10 mouse cellular contexts compared by ENCODE assay signal in genomic region chr8:57793455-57793854, GRCm38 (mm10).
DNase-seq lines count a peak whose midpoint lies in the region; ATAC-seq and TF ChIP-seq lines count a peak whose summit lies in the region.
"Had no signal": no experiment of that assay in that cellular context is flagged by ENCODE, and none has a peak within 500 bp of the region (broad histone marks: within the 10 kb centered on the region; RNA-seq: fewer than 3 reads in every experiment).

No protein-coding gene starts in this region.

- no peak for TF ChIP-seq POLR2A in thymus, adult 2 months (IDR thresholded peaks at IDR 0.05; ENCODE audit: control insufficient read depth, extremely low read depth, insufficient read depth, low read length, poor library complexity)

- no peaks in the 10 kb centered on the region for H3K36me3 ChIP-seq in forebrain, embryonic 11.5 days (ENCODE audit: control insufficient read depth, insufficient read depth, low read length)
- H3K36me3 ChIP-seq in forebrain, embryonic 15.5 days = no peaks in the 10 kb centered on the region
- H3K36me3 ChIP-seq in thymus, adult 2 months (ENCODE audit: control insufficient read depth, insufficient read depth, low read length) = no peaks in the 10 kb centered on the region
- no peaks in the 10 kb centered on the region for H3K36me3 ChIP-seq in midbrain, embryonic 14.5 days (ENCODE audit: control insufficient read depth, insufficient read depth, low read length)
- H3K36me3 ChIP-seq in liver, embryonic 12.5 days = no peaks in the 10 kb centered on the region
- H3K36me3 ChIP-seq in heart, embryonic 11.5 days (ENCODE audit: control insufficient read depth, insufficient read depth, low read length) = no peaks in the 10 kb centered on the region

- no peak overlapping the region for H3K9ac ChIP-seq in forebrain, embryonic 11.5 days (ENCODE audit: low read length)
- no peak overlapping the region for H3K9ac ChIP-seq in forebrain, embryonic 15.5 days (replicated peaks)
- H3K9ac ChIP-seq in midbrain, embryonic 14.5 days (replicated peaks; ENCODE audit: low read length) = no peak overlapping the region
- no peak overlapping the region for H3K9ac ChIP-seq in liver, embryonic 12.5 days
- no peak overlapping the region for H3K9ac ChIP-seq in heart, embryonic 11.5 days (ENCODE audit: low read depth, low read length)

- 14% methylated on average over 3 of the region's 4 CpGs for WGBS in forebrain, embryonic 11.5 days
- 10% methylated on average over 4 of the region's 4 CpGs for WGBS in forebrain, embryonic 15.5 days
- 63% methylated on average over 4 of the region's 4 CpGs for WGBS in thymus, adult 2 months
- 13% methylated on average over 4 of the region's 4 CpGs for WGBS in midbrain, embryonic 14.5 days
- 44% methylated on average over 4 of the region's 4 CpGs for WGBS in liver, embryonic 12.5 days (ENCODE audit: insufficient replicate concordance)
- WGBS in heart, embryonic 11.5 days (ENCODE audit: insufficient replicate concordance) = 34% methylated on average over 4 of the region's 4 CpGs

- peak; percentile 58 for DNase-seq in forebrain, embryonic 11.5 days (ENCODE audit: low spot score)
- DNase-seq in thymus, adult 2 months = peak; percentile 43
- DNase-seq in thymus, adult 18-20 months = no peak
- DNase-seq in midbrain, embryonic 14.5 days = peak; percentile 54
- DNase-seq in left cerebral cortex, adult 2 months (ENCODE audit: extremely low spot score in 1 of 2, low spot score in 2 of 2) = no peak
- DNase-seq: kidney, adult 2 months had no signal

- no peak overlapping the region for H3K27ac ChIP-seq in forebrain, embryonic 11.5 days (ENCODE audit: low read depth, low read length)
- no peak overlapping the region for H3K27ac ChIP-seq in forebrain, embryonic 15.5 days (replicated peaks)
- no peak overlapping the region for H3K27ac ChIP-seq in thymus, adult 2 months (ENCODE audit: control insufficient read depth, insufficient read depth, low read length)
- H3K27ac ChIP-seq in midbrain, embryonic 14.5 days (replicated peaks; ENCODE audit: low read depth, low read length) = no peak overlapping the region
- H3K27ac ChIP-seq in left cerebral cortex, adult 2 months = no peak overlapping the region
- no peak overlapping the region for H3K27ac ChIP-seq in liver, embryonic 12.5 days
- H3K27ac ChIP-seq in heart, embryonic 11.5 days (ENCODE audit: low read depth, low read length) = no peak overlapping the region

- no peaks in the 10 kb centered on the region for H3K9me3 ChIP-seq in forebrain, embryonic 11.5 days (ENCODE audit: control insufficient read depth, low read length)
- no peaks in the 10 kb centered on the region for H3K9me3 ChIP-seq in forebrain, embryonic 15.5 days
- no peaks in the 10 kb centered on the region for H3K9me3 ChIP-seq in midbrain, embryonic 14.5 days (ENCODE audit: control insufficient read depth, low read length)
- no peaks in the 10 kb centered on the region for H3K9me3 ChIP-seq in liver, embryonic 12.5 days (replicated peaks)
- H3K9me3 ChIP-seq in heart, embryonic 11.5 days (replicated peaks; ENCODE audit: control insufficient read depth, low read length) = no peaks in the 10 kb centered on the region

- TF ChIP-seq CTCF in thymus, adult 2 months (IDR thresholded peaks at IDR 0.05; ENCODE audit: borderline replicate concordance, control insufficient read depth, extremely low read depth, insufficient read depth, low read length, poor library complexity) = no peak
- no peak; the same call in 1 of the 2 replicates for TF ChIP-seq CTCF in left cerebral cortex, adult 2 months (IDR thresholded peaks at IDR 0.05)

- no peaks in the 10 kb centered on the region for H3K4me1 ChIP-seq in forebrain, embryonic 11.5 days (replicated peaks; ENCODE audit: control insufficient read depth, insufficient read depth, low read length)
- no peaks in the 10 kb centered on the region for H3K4me1 ChIP-seq in forebrain, embryonic 15.5 days
- no peaks in the 10 kb centered on the region for H3K4me1 ChIP-seq in thymus, adult 2 months (replicated peaks; ENCODE audit: control insufficient read depth, insufficient read depth, low read length)
- no peaks in the 10 kb centered on the region for H3K4me1 ChIP-seq in midbrain, embryonic 14.5 days (ENCODE audit: control insufficient read depth, insufficient read depth, low read length)
- no peaks in the 10 kb centered on the region for H3K4me1 ChIP-seq in liver, embryonic 12.5 days
- H3K4me1 ChIP-seq in heart, embryonic 11.5 days (ENCODE audit: control insufficient read depth, insufficient read depth, low read length) = peaks cover 3% of the 10 kb centered on the region; the same call in 1 of the 2 replicates

- ATAC-seq in forebrain, embryonic 11.5 days (replicated peaks; ENCODE audit: low FRiP score) = peak; percentile 43; the same call in 1 of the 2 replicates
- ATAC-seq in forebrain, embryonic 15.5 days (replicated peaks) = no peak
- ATAC-seq in midbrain, embryonic 14.5 days (ENCODE audit: low FRiP score, low TSS enrichment) = no peak
- ATAC-seq in liver, embryonic 12.5 days = no peak
- ATAC-seq in heart, embryonic 11.5 days (replicated peaks; ENCODE audit: insufficient number of reproducible peaks, low FRiP score, low TSS enrichment) = no peak

- H3K4me2 ChIP-seq in forebrain, embryonic 11.5 days (ENCODE audit: low read depth, low read length, severe bottlenecking) = no peak overlapping the region
- H3K4me2 ChIP-seq in forebrain, embryonic 15.5 days (replicated peaks) = no peak overlapping the region
- H3K4me2 ChIP-seq in midbrain, embryonic 14.5 days (ENCODE audit: low read length) = no peak overlapping the region
- H3K4me2 ChIP-seq in liver, embryonic 12.5 days = no peak overlapping the region
- no peak overlapping the region for H3K4me2 ChIP-seq in heart, embryonic 11.5 days

- intact Hi-C loops in left cerebral cortex, adult 2 months (cut with DNase I) = loop anchor here (5.0 kb wide), 1 partner anchor 141 kb away; the partner anchor contains the start of gene Galnt7

- no peak overlapping the region for H3K4me3 ChIP-seq in forebrain, embryonic 11.5 days (ENCODE audit: low read depth, low read length)
- H3K4me3 ChIP-seq in forebrain, embryonic 15.5 days = no peak overlapping the region
- no peak overlapping the region for H3K4me3 ChIP-seq in thymus, adult 2 months (ENCODE audit: control insufficient read depth, insufficient read depth, low read length)
- H3K4me3 ChIP-seq in midbrain, embryonic 14.5 days (replicated peaks; ENCODE audit: low read depth, low read length) = no peak overlapping the region
- H3K4me3 ChIP-seq in left cerebral cortex, adult 2 months = no peak overlapping the region
- no peak overlapping the region for H3K4me3 ChIP-seq in liver, embryonic 12.5 days
- no peak overlapping the region for H3K4me3 ChIP-seq in heart, embryonic 11.5 days (ENCODE audit: low read depth, low read length)
- H3K4me3 ChIP-seq: erythroblast, embryonic 14.5 days had no signal

- no peaks in the 10 kb centered on the region for H3K27me3 ChIP-seq in forebrain, embryonic 11.5 days (ENCODE audit: control insufficient read depth, insufficient read depth, low read length)
- H3K27me3 ChIP-seq in forebrain, embryonic 15.5 days = no peaks in the 10 kb centered on the region
- H3K27me3 ChIP-seq in thymus, adult 2 months (ENCODE audit: control insufficient read depth, insufficient read depth, low read length) = no peaks in the 10 kb centered on the region
- no peaks in the 10 kb centered on the region for H3K27me3 ChIP-seq in midbrain, embryonic 14.5 days (ENCODE audit: control insufficient read depth, insufficient read depth, low read length)
- H3K27me3 ChIP-seq in liver, embryonic 12.5 days (replicated peaks) = no peaks in the 10 kb centered on the region
- H3K27me3 ChIP-seq in heart, embryonic 11.5 days (ENCODE audit: control insufficient read depth, insufficient read depth, low read length) = no peaks in the 10 kb centered on the region

Comparison
In these comparisons a context has a peak if more than half of its experiments do, and no peak if none do; other contexts are left out.
1. DNase-seq: peak in forebrain, embryonic 11.5 days (single experiment), thymus, adult 2 months (single experiment) and midbrain, embryonic 14.5 days (single experiment); none in thymus, adult 18-20 months (0 of 2) and left cerebral cortex, adult 2 months (0 of 2).